Mouse (Mus musculus): Measurements from ENCODE around the gene Utp14b.

DNA sequence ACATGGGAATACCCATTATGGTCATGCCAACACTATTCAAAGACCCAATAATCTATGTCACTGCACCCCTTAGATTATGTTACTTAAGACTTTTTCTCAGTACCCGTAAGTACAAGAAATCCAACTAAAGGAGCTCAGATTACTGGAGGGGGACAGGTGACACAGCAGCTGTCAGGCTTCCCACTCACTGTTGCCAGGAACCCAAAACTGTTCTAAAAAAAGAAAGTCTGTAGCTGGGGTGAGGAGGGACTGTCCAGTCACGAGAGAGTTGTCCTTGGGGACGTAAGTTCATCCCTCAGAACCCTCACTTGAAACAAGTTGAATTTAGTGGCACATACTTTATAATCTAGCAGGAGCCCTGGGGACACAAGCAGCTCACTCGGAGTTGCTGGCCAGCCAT lies 46.8 kb upstream of the Utp14b start:
- no peak for TF ChIP-seq CTCF (IDR thresholded peaks at IDR 0.05; ENCODE audit: borderline replicate concordance, control insufficient read depth, extremely low read depth, insufficient read depth, low read length, poor library complexity)
- TF ChIP-seq POLR2A (IDR thresholded peaks at IDR 0.05; ENCODE audit: control insufficient read depth, extremely low read depth, insufficient read depth, low read length, poor library complexity), result no peak
